Mouse (Mus musculus): ENCODE results near the gene Rdh1. TPM values are rescaled to one million over a fixed set of nuclear protein-coding genes. Genes with fewer than 3 reads are reported as not detected.

Rdh1 gene
- polyA plus RNA-seq, 1 experiment from 2014 or later, result 0.08 TPM

GRCm38 (mm10) chr10:127736266-127736665, 23.3 kb upstream of the Rdh1 start:
- Histone ChIP-seq H3K36me3 (peaks cover under 1% of the 10 kb centered on the region; the same call in 1 of the 2 replicates), H3K4me1 (replicated peaks) (peaks cover 24% of the 10 kb centered on the region), H3K27ac (replicated peaks) (no peak overlapping the region), H3K27me3 (no peaks in the 10 kb centered on the region), H3K4me2 (no peak overlapping the region), H3K9ac (no peak overlapping the region), H3K9me3 (no peaks in the 10 kb centered on the region), H3K4me3 (no peak overlapping the region)
- no peak for ATAC-seq (ENCODE audit: low FRiP score, low read depth)
- WGBS, result 91% methylated on average over 2 of the region's 2 CpGs

- no peak overlapping the region for H3K27ac ChIP-seq (replicated peaks)
- no peak overlapping the region for H3K4me2 ChIP-seq
- 81% methylated on average over 4 of the region's 4 CpGs for WGBS
- no peak for ATAC-seq (ENCODE audit: low FRiP score, low read depth)
- no peaks in the 10 kb centered on the region for H3K9me3 ChIP-seq
- no peak overlapping the region for H3K4me3 ChIP-seq
- H3K9ac ChIP-seq, result no peak overlapping the region
- no peaks in the 10 kb centered on the region for H3K27me3 ChIP-seq
- peaks cover 21% of the 10 kb centered on the region for H3K4me1 ChIP-seq (replicated peaks)
- peaks cover 7% of the 10 kb centered on the region for H3K36me3 ChIP-seq
Observed at GRCm38 (mm10) chr10:127736916-127737315, 22.6 kb upstream of the Rdh1 start.

- Histone ChIP-seq H3K27ac (replicated peaks) (no peak overlapping the region), H3K9ac (no peak overlapping the region), H3K36me3 (peaks cover 13% of the 10 kb centered on the region), H3K4me3 (no peak overlapping the region), H3K9me3 (no peaks in the 10 kb centered on the region), H3K27me3 (no peaks in the 10 kb centered on the region), H3K4me1 (replicated peaks) (peaks cover 21% of the 10 kb centered on the region), H3K4me2 (no peak overlapping the region)
- no peak for ATAC-seq (ENCODE audit: low FRiP score, low read depth)
- 22% methylated on average over 2 of the region's 2 CpGs for WGBS
Observed at GRCm38 (mm10) chr10:127737552-127737951, 22.0 kb upstream of the Rdh1 start.

GRCm38 (mm10) chr10:127738151-127738882, 21.2 kb upstream of the Rdh1 start:
- no peak overlapping the region for H3K9ac ChIP-seq
- WGBS, result 52% methylated on average over 13 of the region's 13 CpGs
- no peak for ATAC-seq (ENCODE audit: low FRiP score, low read depth)
- no peak overlapping the region for H3K27ac ChIP-seq (replicated peaks)
- peaks cover 21% of the 10 kb centered on the region for H3K36me3 ChIP-seq
- H3K27me3 ChIP-seq, result no peaks in the 10 kb centered on the region
- H3K4me2 ChIP-seq, result peak overlapping the region; percentile 75
- H3K4me1 ChIP-seq (replicated peaks), result peaks cover 21% of the 10 kb centered on the region
- no peaks in the 10 kb centered on the region for H3K9me3 ChIP-seq
- H3K4me3 ChIP-seq, result peak overlapping the region; percentile 96; the same call in 1 of the 2 replicates

GRCm38 (mm10) chr10:127739083-127739660, 20.3 kb upstream of the Rdh1 start, which contains the start of gene Zbtb39:
Gene Zbtb39, plus strand, starts transcription at chr10:127739538.
- Histone ChIP-seq H3K9ac (peak within 1 kb of the TSS; percentile 97), H3K27ac (replicated peaks) (peak within 1 kb of the TSS; percentile 86), H3K9me3 (no peaks in the 10 kb centered on the region), H3K4me2 (peak within 1 kb of the TSS; percentile 75), H3K4me1 (replicated peaks) (peaks cover 21% of the 10 kb centered on the region), H3K36me3 (peaks cover 29% of the 10 kb centered on the region), H3K27me3 (no peaks in the 10 kb centered on the region), H3K4me3 (peak within 1 kb of the TSS; percentile 96)
- WGBS, result 3% methylated on average over 16 of the region's 61 CpGs
- peak; percentile 82 for ATAC-seq (ENCODE audit: low FRiP score, low read depth)

- Histone ChIP-seq H3K27ac (replicated peaks) (peak overlapping the region; percentile 86), H3K4me2 (peak overlapping the region; percentile 75), H3K27me3 (no peaks in the 10 kb centered on the region), H3K9ac (peak overlapping the region; percentile 97), H3K4me1 (replicated peaks) (peaks cover 21% of the 10 kb centered on the region), H3K36me3 (peaks cover 35% of the 10 kb centered on the region), H3K4me3 (peak overlapping the region; percentile 96), H3K9me3 (no peaks in the 10 kb centered on the region)
- WGBS, result under 1% methylated on average over 45 of the region's 55 CpGs
- peak; percentile 63 for ATAC-seq (ENCODE audit: low FRiP score, low read depth)
Observed at GRCm38 (mm10) chr10:127739661-127740161, 19.8 kb upstream of the Rdh1 start.

- 67% methylated on average over 5 of the region's 5 CpGs for WGBS
- peaks cover 61% of the 10 kb centered on the region for H3K36me3 ChIP-seq
- no peak overlapping the region for H3K27ac ChIP-seq (replicated peaks)
- ATAC-seq (ENCODE audit: low FRiP score, low read depth), result no peak
- H3K4me2 ChIP-seq, result no peak overlapping the region
- peaks cover 18% of the 10 kb centered on the region for H3K4me1 ChIP-seq (replicated peaks)
- no peaks in the 10 kb centered on the region for H3K27me3 ChIP-seq
- no peaks in the 10 kb centered on the region for H3K9me3 ChIP-seq
- H3K9ac ChIP-seq, result no peak overlapping the region
- H3K4me3 ChIP-seq, result no peak overlapping the region
Observed at GRCm38 (mm10) chr10:127744661-127745060, 14.9 kb upstream of the Rdh1 start.

- Histone ChIP-seq H3K9me3 (no peaks in the 10 kb centered on the region), H3K36me3 (peaks cover 61% of the 10 kb centered on the region), H3K9ac (no peak overlapping the region), H3K27ac (replicated peaks) (no peak overlapping the region), H3K4me2 (no peak overlapping the region), H3K4me3 (no peak overlapping the region), H3K27me3 (no peaks in the 10 kb centered on the region), H3K4me1 (replicated peaks) (peaks cover 10% of the 10 kb centered on the region)
- no peak for ATAC-seq (ENCODE audit: low FRiP score, low read depth)
- WGBS, result 82% methylated on average over 5 of the region's 5 CpGs
Observed at GRCm38 (mm10) chr10:127745886-127746285, 13.6 kb upstream of the Rdh1 start.

- Histone ChIP-seq H3K9ac (no peak overlapping the region), H3K4me1 (replicated peaks) (0 out of 2 replicates have a peak, but pooled peaks cover 6% of the 10 kb centered on the region), H3K4me2 (no peak overlapping the region), H3K4me3 (no peak overlapping the region), H3K27ac (replicated peaks) (no peak overlapping the region), H3K27me3 (no peaks in the 10 kb centered on the region), H3K36me3 (peaks cover 50% of the 10 kb centered on the region), H3K9me3 (no peaks in the 10 kb centered on the region)
- ATAC-seq (ENCODE audit: low FRiP score, low read depth), result no peak
- WGBS, result 95% methylated on average over 8 of the region's 8 CpGs
Observed at GRCm38 (mm10) chr10:127747254-127747653, 12.3 kb upstream of the Rdh1 start.

GRCm38 (mm10) chr10:127748847-127749612, 10.5 kb upstream of the Rdh1 start:
- Histone ChIP-seq H3K36me3 (peaks cover 33% of the 10 kb centered on the region), H3K9ac (no peak overlapping the region), H3K27ac (replicated peaks) (no peak overlapping the region), H3K9me3 (no peaks in the 10 kb centered on the region), H3K4me3 (no peak overlapping the region), H3K4me2 (no peak overlapping the region; the same call in 1 of the 2 replicates), H3K4me1 (replicated peaks) (0 out of 2 replicates have a peak, but pooled peaks cover 6% of the 10 kb centered on the region), H3K27me3 (no peaks in the 10 kb centered on the region)
- no peak for ATAC-seq (ENCODE audit: low FRiP score, low read depth)
- 11% methylated on average over 7 of the region's 8 CpGs for WGBS

- peak overlapping the region; percentile 13 for H3K4me3 ChIP-seq
- peak; percentile 59; the same call in 1 of the 2 replicates for ATAC-seq (ENCODE audit: low FRiP score, low read depth)
- no peak overlapping the region for H3K27ac ChIP-seq (replicated peaks)
Observed at GRCm38 (mm10) chr10:127750136-127750777, 9.3 kb upstream of the Rdh1 start.

More at GRCm38 (mm10) chr10:127750136-127750777, 9.3 kb upstream of the Rdh1 start:
- Histone ChIP-seq H3K4me1 (replicated peaks) (0 out of 2 replicates have a peak, but pooled peaks cover 6% of the 10 kb centered on the region), H3K9ac (no peak overlapping the region), H3K4me2 (peak overlapping the region; percentile 36), H3K9me3 (no peaks in the 10 kb centered on the region), H3K36me3 (peaks cover 22% of the 10 kb centered on the region), H3K27me3 (no peaks in the 10 kb centered on the region)
- 52% methylated on average over 24 of the region's 24 CpGs for WGBS
